Mouse (Mus musculus) cerebellum, adult 2 months (tissue): ENCODE data around the gene Topors. TPM values are rescaled to one million over a fixed set of nuclear protein-coding genes. Genes with fewer than 3 reads are reported as not detected.
A peak's percentile ranks its signal among the peaks of the same experiment; 100 is the strongest.

ENCODE experiments used
- DNase-seq, 2 experiments: peaks; one replicate each; pipeline ENCODE4 v3.0.0; 2021
- H3K27ac ChIP-seq: fragments of 200-500 bp; 2 replicates; pipeline ENCODE4 v1.5.1; 2012; ENCODE audit warnings: low read length, control low read depth, inconsistent platforms; ENCODE audit not compliant: insufficient read depth
- H3K27me3 ChIP-seq: fragments of 200-500 bp; 2 replicates; pipeline ENCODE4 v1.6.1; 2012; ENCODE audit warnings: inconsistent platforms, mild to moderate bottlenecking, low read length, moderate library complexity; ENCODE audit not compliant: control insufficient read depth, insufficient read depth
- H3K4me1 ChIP-seq: fragments of 200-500 bp; 2 replicates; pipeline ENCODE4 v1.6.1; 2011; ENCODE audit warnings: low read length; ENCODE audit not compliant: control insufficient read depth, insufficient read depth
- H3K4me3 ChIP-seq: fragments of 200-500 bp; replicated peaks from 2 replicates; pipeline ENCODE3; 2011; ENCODE audit warnings: mild to moderate bottlenecking, low read depth, low read length, control low read depth; ENCODE audit not compliant: insufficient read depth
- CTCF ChIP-seq: fragments of 200-500 bp; IDR thresholded peaks from 2 replicates; pipeline ENCODE4 v1.5.1; 2011; ENCODE audit warnings: low read depth, mild to moderate bottlenecking, control low read depth, low read length, moderate library complexity, borderline replicate concordance; ENCODE audit not compliant: insufficient read depth
- POLR2A ChIP-seq: fragments of 200-500 bp; IDR thresholded peaks from 2 replicates; pipeline ENCODE4 v1.6.1; 2011; ENCODE audit warnings: low read length, control low read depth, borderline replicate concordance; ENCODE audit not compliant: insufficient read depth
- WGBS: fragments of 180-500 bp; shearing (Covaris S2); methylation state at CpG from one replicate; pipeline ENCODE4 v1.1.7; 2018; 5-methylcytosine and 5-hydroxymethylcytosine counted together
- polyA plus RNA-seq: library from polyadenylated mRNA; depleted of rRNA; stranded (reverse); fragments of >200 nt; gene quantifications from 2 replicates; pipeline ENCODE4 v1.2.3, GENCODE M21; 2012

Gene Topors
- polyA plus RNA-seq, 1 experiment, result 12.3 TPM

- no peak for DNase-seq
- no peak overlapping the region for H3K4me3 ChIP-seq
- H3K27me3 ChIP-seq, result no peaks in the 10 kb centered on the region; the same call in 1 of the 2 replicates
- TF ChIP-seq POLR2A, result no peak
- TF ChIP-seq CTCF, result no peak
- H3K27ac ChIP-seq, result no peak overlapping the region
- H3K4me1 ChIP-seq, result no peaks in the 10 kb centered on the region; the same call in 1 of the 2 replicates
- WGBS, result 79% methylated on average over 4 of the region's 4 CpGs
Observed at GRCm38 (mm10) chr4:40243006-40243405, 26.6 kb downstream of the Topors start.

DNA sequence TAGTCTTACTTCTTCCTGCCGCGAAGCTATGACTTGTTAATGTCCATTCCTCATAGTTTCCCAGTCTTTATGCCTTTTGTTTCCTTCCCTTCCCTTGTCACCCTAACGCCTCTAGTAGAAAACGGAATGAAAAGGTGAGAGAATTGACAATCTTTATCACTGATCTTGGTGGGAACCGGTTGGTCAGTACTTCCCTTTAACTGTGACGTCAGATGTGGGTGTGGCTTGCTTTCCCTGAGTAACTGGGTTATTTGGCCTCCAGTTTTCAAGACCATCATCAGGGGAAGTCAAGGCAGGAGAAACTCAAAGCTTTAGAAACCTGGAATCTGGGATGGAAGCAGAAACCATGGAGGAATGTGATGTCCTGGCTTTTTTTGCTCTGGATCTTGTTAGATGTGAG, 27.7 kb downstream of the Topors start:
- H3K27me3 ChIP-seq, result no peaks in the 10 kb centered on the region; the same call in 1 of the 2 replicates
- no peak for TF ChIP-seq CTCF
- no peak for TF ChIP-seq POLR2A
- WGBS, result 66% methylated on average over 6 of the region's 6 CpGs

GRCm38 (mm10) chr4:40240272-40240744, 29.3 kb downstream of the Topors start:
- WGBS, result 57% methylated on average over 5 of the region's 5 CpGs
- TF ChIP-seq CTCF (no peak), POLR2A (no peak)
- Histone ChIP-seq H3K27me3 (no peaks in the 10 kb centered on the region; the same call in 1 of the 2 replicates), H3K4me3 (no peak overlapping the region), H3K4me1 (no peaks in the 10 kb centered on the region), H3K27ac (no peak overlapping the region)
- DNase-seq, result no peak

More for the DNA sequence above, 27.7 kb downstream of the Topors start:
- no peak for DNase-seq
- Histone ChIP-seq H3K27ac (no peak overlapping the region), H3K4me1 (no peaks in the 10 kb centered on the region; the same call in 1 of the 2 replicates), H3K4me3 (no peak overlapping the region)

GRCm38 (mm10) chr4:40239409-40240271, 30.0 kb downstream of the Topors start, which contains the start of gene Ddx58:
Gene Ddx58 (minus strand): TSS chr4:40239828.
- DNase-seq, result peak in 1 of 2 experiments; percentile 26
- WGBS, result 2% methylated on average over 35 of the region's 35 CpGs
- H3K4me3 ChIP-seq, result peak within 1 kb of the TSS; percentile 46
- H3K27ac ChIP-seq, result no peak within 1 kb of the TSS
- no peaks in the 10 kb centered on the region for H3K4me1 ChIP-seq
- TF ChIP-seq CTCF, result no peak
- no peak for TF ChIP-seq POLR2A
- no peaks in the 10 kb centered on the region; the same call in 1 of the 2 replicates for H3K27me3 ChIP-seq

DNA sequence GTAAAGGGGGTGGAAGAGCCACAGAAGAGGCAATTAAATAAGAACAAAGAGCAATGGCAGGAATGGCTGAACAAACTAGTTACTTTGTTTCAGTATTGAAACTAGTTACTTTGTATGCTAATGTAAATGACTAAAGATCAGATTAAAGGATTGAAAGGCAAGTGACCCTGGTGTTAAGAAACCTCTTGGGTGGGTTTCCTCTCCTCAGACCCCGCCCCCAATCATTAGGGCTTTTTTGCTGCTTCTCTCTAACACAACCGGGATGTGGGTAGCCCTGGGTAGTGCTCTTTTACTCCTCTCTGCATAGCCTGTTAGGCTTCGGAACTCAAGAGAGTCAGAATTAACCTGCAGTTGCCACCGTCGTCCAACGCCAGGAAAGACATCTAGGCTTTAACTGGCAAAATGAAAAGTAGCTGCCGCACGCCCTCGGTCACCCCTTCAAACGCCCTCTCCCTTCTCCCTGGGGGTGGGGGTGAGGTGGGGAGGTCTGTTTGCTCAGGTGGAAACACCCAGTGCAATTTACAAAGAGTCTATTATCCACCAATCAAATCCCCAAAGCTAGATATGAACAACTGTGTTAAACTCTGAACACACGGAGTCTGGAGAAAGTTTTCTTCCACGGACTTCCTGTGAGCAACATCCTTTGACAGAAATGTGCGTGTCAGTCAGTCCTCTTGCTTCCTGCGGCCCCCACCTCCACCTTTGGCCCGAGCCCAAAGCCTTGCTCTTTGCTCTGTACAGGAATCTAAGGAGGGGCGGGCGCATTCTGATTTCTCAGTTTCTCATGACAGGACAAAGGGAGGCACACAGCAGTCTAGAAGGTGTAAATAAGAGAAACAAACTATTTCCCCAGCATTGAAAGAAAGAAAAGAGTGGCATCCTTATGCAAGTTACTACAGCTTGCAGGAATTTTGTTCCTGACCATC, 30.9 kb downstream of the Topors start:
- H3K4me3 ChIP-seq, result peak overlapping the region; percentile 46
- WGBS, result 3% methylated on average over 17 of the region's 17 CpGs
- no peaks in the 10 kb centered on the region for H3K4me1 ChIP-seq
- H3K27ac ChIP-seq, result no peak overlapping the region
- TF ChIP-seq CTCF (no peak), POLR2A (no peak)
- DNase-seq, result peak; percentile 21 to 28
- H3K27me3 ChIP-seq, result no peaks in the 10 kb centered on the region; the same call in 1 of the 2 replicates

DNA sequence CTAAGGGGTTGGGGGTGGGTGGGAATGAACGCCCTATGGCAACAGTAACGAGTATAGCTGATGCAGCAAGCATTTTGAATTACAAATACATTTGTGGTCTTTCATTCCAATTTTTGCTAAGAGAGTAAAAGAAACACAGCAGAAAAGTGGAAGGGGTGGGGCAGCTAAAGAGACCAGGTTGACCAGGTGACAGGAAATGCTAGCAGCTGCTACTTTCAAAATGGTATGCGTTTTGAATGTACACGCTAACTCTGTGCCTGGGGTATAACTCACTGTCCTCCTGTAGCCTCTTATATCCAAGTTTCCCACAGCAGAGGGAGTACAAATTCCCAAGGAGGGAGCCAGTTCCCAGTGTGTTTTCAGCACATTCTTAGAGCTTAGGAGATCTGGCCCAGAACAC, 32.8 kb downstream of the Topors start:
- 95% methylated on average over 4 of the region's 4 CpGs for WGBS
- no peak for TF ChIP-seq CTCF
- Histone ChIP-seq H3K4me3 (no peak overlapping the region), H3K27ac (no peak overlapping the region), H3K4me1 (no peaks in the 10 kb centered on the region), H3K27me3 (no peaks in the 10 kb centered on the region; the same call in 1 of the 2 replicates)
- no peak for DNase-seq

- H3K4me1 ChIP-seq, result no peaks in the 10 kb centered on the region
- WGBS, result 70% methylated on average over 6 of the region's 6 CpGs
- TF ChIP-seq POLR2A (no peak), CTCF (no peak)
Observed at GRCm38 (mm10) chr4:40234256-40234655, 35.4 kb downstream of the Topors start.

More at GRCm38 (mm10) chr4:40234256-40234655, 35.4 kb downstream of the Topors start:
- no peak overlapping the region for H3K27ac ChIP-seq
- no peak overlapping the region for H3K4me3 ChIP-seq
- no peaks in the 10 kb centered on the region; the same call in 1 of the 2 replicates for H3K27me3 ChIP-seq
- no peak for DNase-seq
